Mouse (Mus musculus): ENCODE data around the gene Sftpd.

- TF ChIP-seq CTCF (conservative IDR thresholded peaks at IDR 0.05; ENCODE audit: low read length) = no peak
- TF ChIP-seq POU5F1 (IDR thresholded peaks at IDR 0.05; ENCODE audit: borderline replicate concordance, low read length) = no peak
- no peak for TF ChIP-seq NANOG (IDR thresholded peaks at IDR 0.05; ENCODE audit: borderline replicate concordance, low read length)
These were observed 47.9 kb downstream of the Sftpd start for GRCm38 (mm10) chr14:41137006-41137405.
